Mouse (Mus musculus) lung, postnatal 0 days (tissue): ENCODE measurements at regions not wholly inside any gene's neighbourhood (a gene's known extent, or its start where the extent isn't known, plus 50 kb on each side); places are given as distances from the start of the nearest gene placed in this dataset.

Experiments
- CTCF ChIP-seq: IDR thresholded peaks from 2 replicates; pipeline ENCODE4 v1.5.1; 2016; ENCODE audit warnings: antibody characterized with exemption, mild to moderate bottlenecking
- EP300 ChIP-seq: IDR thresholded peaks from 2 replicates; pipeline ENCODE4 v1.6.1; 2016; ENCODE audit warnings: antibody characterized with exemption, mild to moderate bottlenecking, control low read depth

DNA sequence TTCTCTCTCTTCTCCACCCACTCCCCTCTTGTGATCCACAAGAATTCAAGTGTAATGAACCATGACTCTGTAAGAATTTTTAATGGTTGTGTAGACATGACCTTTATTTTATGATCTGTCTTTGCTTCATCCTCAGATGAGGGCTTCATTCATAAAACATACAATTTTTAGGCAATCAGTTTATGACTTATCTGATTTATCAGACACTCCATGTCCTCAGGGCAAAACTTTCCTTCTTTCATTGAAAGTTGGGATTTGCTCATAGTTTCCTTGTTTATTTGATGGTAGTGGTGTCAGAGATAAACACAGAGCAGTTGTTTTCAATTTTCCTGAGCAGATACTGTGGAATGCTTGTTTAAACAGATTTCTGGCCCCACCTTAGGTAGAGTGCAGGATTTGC, 212.8 kb downstream of the Snx13 start:
- TF ChIP-seq EP300, result no peak
- TF ChIP-seq CTCF, result no peak
